Mouse (Mus musculus) adrenal gland, postnatal 36 days (tissue): ENCODE measurements at regions not wholly inside any gene's neighbourhood (a gene's known extent, or its start where the extent isn't known, plus 50 kb on each side); places are given as distances from the start of the nearest gene placed in this dataset.
A peak's percentile ranks its signal among the peaks of the same experiment; 100 is the strongest.

Source experiments
- DNase-seq, 2 experiments: peaks; one replicate each; pipeline ENCODE4 v3.0.0; 2021; ENCODE audit warnings: mixed read lengths in 1 of 2

GRCm38 (mm10) chr4:78666326-78666725 is 454.6 kb upstream of the Ptprd start:
- DNase-seq: no peak

GRCm38 (mm10) chr4:78642773-78643172 is 431.0 kb upstream of the Ptprd start:
- DNase-seq: no peak

GRCm38 (mm10) chr4:78606461-78606830 is 394.7 kb upstream of the Ptprd start:
- DNase-seq: no peak

DNA sequence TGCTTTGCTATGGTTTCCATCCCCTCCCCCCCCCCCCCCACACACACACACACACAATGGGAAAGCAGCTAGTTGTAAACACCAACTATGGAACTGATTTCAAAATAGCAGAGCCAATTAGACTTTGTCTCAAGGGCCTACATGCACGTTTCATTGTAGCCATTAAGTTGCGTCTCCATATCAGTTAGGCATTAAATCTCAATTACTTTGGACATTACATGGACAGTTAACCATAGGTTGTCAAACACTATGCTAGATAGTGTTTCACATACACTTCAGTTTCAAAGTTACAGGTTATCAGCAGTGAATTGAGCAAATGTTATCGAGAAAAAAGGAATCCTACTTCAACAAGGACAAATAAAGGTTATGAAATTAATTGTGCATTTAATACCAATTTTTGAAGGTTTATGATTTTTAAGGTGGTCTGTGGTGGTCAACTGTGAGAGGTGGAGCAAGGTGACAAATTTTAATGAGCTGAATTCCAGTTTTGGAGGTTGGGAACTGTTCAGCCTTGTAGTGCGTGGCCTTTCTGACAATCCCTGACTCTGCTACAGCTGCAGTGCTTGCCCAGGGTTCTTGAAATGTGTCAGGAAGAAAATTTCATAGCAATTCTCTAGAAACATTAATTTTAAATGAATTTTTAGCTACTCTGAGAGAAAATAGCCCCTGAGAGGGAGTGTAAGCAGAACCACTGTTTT is 394.2 kb upstream of the Ptprd start:
- DNase-seq: no peak

DNA sequence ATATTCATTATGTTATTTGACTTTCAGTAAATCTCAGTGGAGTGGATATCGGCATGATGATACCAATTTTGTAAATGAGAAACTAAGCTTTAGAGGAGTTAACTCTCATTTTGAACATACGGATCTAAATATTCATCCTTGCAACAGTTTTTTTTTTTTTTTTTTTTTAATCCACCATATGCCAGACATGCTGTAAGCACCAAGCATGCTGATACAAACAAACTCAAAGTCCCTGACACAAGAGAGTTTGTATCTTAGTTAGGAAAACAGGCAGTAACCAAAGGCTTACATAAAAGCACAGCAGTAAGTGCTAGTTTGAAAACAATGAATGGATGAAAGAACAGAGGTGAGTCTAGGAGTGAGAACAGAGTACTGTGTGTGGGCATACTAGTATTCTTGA is 369.8 kb upstream of the Ptprd start:
- no peak for DNase-seq

DNA sequence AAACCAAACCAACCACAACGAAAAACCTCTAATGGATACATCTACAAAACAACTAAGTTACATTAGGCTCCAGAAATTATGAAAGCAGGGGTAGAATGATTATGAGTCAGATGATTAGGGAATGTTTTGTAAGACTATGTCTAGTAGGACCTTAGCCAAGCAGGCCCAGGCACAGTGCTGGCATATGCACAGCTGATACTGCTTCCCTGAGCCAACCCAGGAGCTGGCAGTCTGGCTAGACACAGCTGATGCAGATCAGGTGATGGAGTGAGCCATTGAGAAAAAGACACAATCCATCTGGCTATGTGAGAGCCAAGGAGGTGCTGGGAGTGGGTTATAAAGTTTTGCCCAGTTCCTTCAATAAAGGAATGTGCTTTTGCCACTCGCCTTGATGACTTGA is 353.6 kb upstream of the Ptprd start:
- DNase-seq: peak in 1 of 2 experiments; percentile 1
